Comparison of ENCODE assay signal across 9 mouse cellular contexts in the genomic region with DNA sequence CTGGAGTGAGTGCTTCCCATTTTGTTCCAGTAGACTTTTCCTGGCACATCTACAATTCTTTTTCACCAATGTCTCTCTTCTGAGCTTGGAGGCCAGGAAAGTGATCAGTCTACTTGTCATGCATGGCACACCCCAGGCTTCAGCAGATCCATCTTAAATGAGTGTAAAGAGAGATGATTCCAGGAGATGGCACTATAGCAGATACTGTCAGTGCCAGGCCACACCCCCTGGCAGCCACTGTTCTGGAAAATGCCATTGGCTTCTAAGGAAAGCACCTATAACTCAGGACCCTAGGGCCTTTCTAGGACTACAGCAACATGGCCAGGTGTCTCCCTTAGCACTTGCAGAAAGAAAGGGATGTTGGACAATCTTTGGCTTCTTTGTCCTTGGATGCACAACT. TPM values are rescaled to one million over a fixed set of nuclear protein-coding genes. Genes with fewer than 3 reads are reported as not detected.
DNase-seq lines count a peak whose midpoint lies in the region; ATAC-seq and TF ChIP-seq lines count a peak whose summit lies in the region.
"Had no signal": no experiment of that assay in that cellular context is flagged by ENCODE, and none has a peak within 500 bp of the region (broad histone marks: within the 10 kb centered on the region; RNA-seq: fewer than 3 reads in every experiment).

No protein-coding gene starts in this region.

- 0 out of 2 replicates have a peak, but pooled peaks cover 4% of the 10 kb centered on the region for H3K27me3 ChIP-seq in intestine, postnatal 0 days (replicated peaks; ENCODE audit: control insufficient read depth, insufficient read depth, low read length)
- no peaks in the 10 kb centered on the region for H3K27me3 ChIP-seq in intestine, embryonic 16.5 days (replicated peaks; ENCODE audit: control insufficient read depth, insufficient read depth, low read length)
- H3K27me3 ChIP-seq in CH12.LX (replicated peaks) = no peaks in the 10 kb centered on the region
- H3K27me3 ChIP-seq in hindbrain, embryonic 10.5 days (ENCODE audit: insufficient read depth, poor library complexity, severe bottlenecking) = peaks cover 37% of the 10 kb centered on the region

- no peak for ATAC-seq in intestine, postnatal 0 days
- ATAC-seq in intestine, embryonic 16.5 days = no peak

- dilution Hi-C loops in CH12.LX (cut with MboI; ENCODE audit: extremely low pct_ligation_motif_present, extremely low pct_unique_long_range_greater_than_20kb, low sequenced_read_pairs) = no loop called here

- H3K36me3 ChIP-seq in intestine, postnatal 0 days (ENCODE audit: control insufficient read depth, insufficient read depth) = peaks cover 22% of the 10 kb centered on the region
- H3K36me3 ChIP-seq in intestine, embryonic 16.5 days (ENCODE audit: control insufficient read depth, insufficient read depth, low read length) = no peaks in the 10 kb centered on the region
- peaks cover 74 to 79% of the 10 kb centered on the region in 2 experiments for H3K36me3 ChIP-seq in CH12.LX (replicated peaks in 1 of 2; ENCODE audit: control insufficient read depth in 1 of 2, insufficient read depth in 1 of 2, low read length in 1 of 2)
- no peaks in the 10 kb centered on the region for H3K36me3 ChIP-seq in hindbrain, embryonic 10.5 days
- H3K36me3 ChIP-seq: stomach, embryonic 15.5 days had no signal

- H3K27ac ChIP-seq in intestine, postnatal 0 days (ENCODE audit: low read depth, low read length) = no peak overlapping the region
- no peak overlapping the region for H3K27ac ChIP-seq in intestine, embryonic 16.5 days (ENCODE audit: low read length)
- no peak overlapping the region for H3K27ac ChIP-seq in CH12.LX (ENCODE audit: insufficient read depth, low read depth)
- peak overlapping the region; percentile 51; the same call in 1 of the 2 replicates for H3K27ac ChIP-seq in brown adipose tissue, adult 24 weeks (replicated peaks; ENCODE audit: low read depth, low read length)
- no peak overlapping the region for H3K27ac ChIP-seq in hindbrain, embryonic 10.5 days
- H3K27ac ChIP-seq: stomach, embryonic 15.5 days had no signal

- no peaks in the 10 kb centered on the region for H3K9me3 ChIP-seq in intestine, postnatal 0 days (ENCODE audit: control insufficient read depth)
- H3K9me3 ChIP-seq in intestine, embryonic 16.5 days (ENCODE audit: control insufficient read depth, low read length) = no peaks in the 10 kb centered on the region
- H3K9me3 ChIP-seq in CH12.LX (replicated peaks; ENCODE audit: low read length) = peaks cover 27% of the 10 kb centered on the region
- no peaks in the 10 kb centered on the region for H3K9me3 ChIP-seq in hindbrain, embryonic 10.5 days
- H3K9me3 ChIP-seq: stomach, embryonic 15.5 days had no signal

- peaks cover 60% of the 10 kb centered on the region for H3K79me2 ChIP-seq in CH12.LX (replicated peaks; ENCODE audit: control insufficient read depth, extremely low read depth, insufficient read depth, poor library complexity, severe bottlenecking)

- no peak for TF ChIP-seq EP300 in CH12.LX (IDR thresholded peaks at IDR 0.05; ENCODE audit: low read length)

- no peak overlapping the region for H3K9ac ChIP-seq in intestine, postnatal 0 days (ENCODE audit: low read depth, low read length)
- H3K9ac ChIP-seq in intestine, embryonic 16.5 days (ENCODE audit: low read depth, low read length) = no peak overlapping the region
- H3K9ac ChIP-seq in CH12.LX (ENCODE audit: insufficient read depth, low read depth) = no peak overlapping the region
- H3K9ac ChIP-seq: stomach, embryonic 15.5 days had no signal

- no peak overlapping the region for H3K4me2 ChIP-seq in intestine, postnatal 0 days (replicated peaks; ENCODE audit: low read depth)
- no peak overlapping the region for H3K4me2 ChIP-seq in intestine, embryonic 16.5 days (ENCODE audit: low read depth, low read length)
- no peak overlapping the region for H3K4me2 ChIP-seq in CH12.LX (ENCODE audit: insufficient read depth, low read depth, poor library complexity, severe bottlenecking)
- H3K4me2 ChIP-seq: stomach, embryonic 15.5 days had no signal

- TF ChIP-seq CTCF in intestine, postnatal 0 days (IDR thresholded peaks at IDR 0.05; ENCODE audit: low read depth) = peak; percentile 73
- TF ChIP-seq CTCF in CH12.LX (conservative IDR thresholded peaks at IDR 0.05 in 1 of 2, IDR thresholded peaks at IDR 0.05 in 1 of 2; ENCODE audit: low read depth in 2 of 2, low read length in 2 of 2) = peak in 1 of 2 experiments; percentile 55; a peak in 2 of 4 replicates

- H3K4me1 ChIP-seq in intestine, postnatal 0 days (replicated peaks; ENCODE audit: control insufficient read depth, insufficient read depth, low read length) = peaks cover 11% of the 10 kb centered on the region; the same call in 1 of the 2 replicates
- peaks cover 8% of the 10 kb centered on the region; the same call in 1 of the 2 replicates for H3K4me1 ChIP-seq in intestine, embryonic 16.5 days (ENCODE audit: control insufficient read depth, insufficient read depth, low read length)
- peaks cover 31 to 59% of the 10 kb centered on the region in 2 experiments for H3K4me1 ChIP-seq in CH12.LX (ENCODE audit: control insufficient read depth in 1 of 2, insufficient read depth in 2 of 2)
- H3K4me1 ChIP-seq in brown adipose tissue, adult 24 weeks (ENCODE audit: control insufficient read depth, insufficient read depth, insufficient read length, low read length) = peaks cover 37% of the 10 kb centered on the region
- H3K4me1 ChIP-seq in hindbrain, embryonic 10.5 days (replicated peaks) = peaks cover 28% of the 10 kb centered on the region

- 0 out of 2 replicates have a peak, but pooled peaks have one; percentile 9 for TF ChIP-seq POLR2A in CH12.LX (IDR thresholded peaks at IDR 0.05; ENCODE audit: low read depth, low read length)

- DNase-seq in CH12.LX (ENCODE audit: extremely low read depth) = no peak
- DNase-seq in lung, postnatal 14 days = peak; percentile 32
- DNase-seq in ovary, postnatal 36 days (ENCODE audit: low spot score) = no peak
- DNase-seq in neural tube, embryonic 10.5 days (ENCODE audit: extremely low spot score, low spot score) = no peak
- no peak for DNase-seq in hindbrain, embryonic 10.5 days (ENCODE audit: low spot score)

- H3K4me3 ChIP-seq in intestine, postnatal 0 days (ENCODE audit: low read depth, low read length) = no peak overlapping the region
- H3K4me3 ChIP-seq in intestine, embryonic 16.5 days (ENCODE audit: low read length) = no peak overlapping the region
- H3K4me3 ChIP-seq in CH12.LX (replicated peaks in 1 of 3; ENCODE audit: low read depth in 2 of 3, low read length in 2 of 3, poor library complexity in 1 of 3) = no peak overlapping the region
- no peak overlapping the region for H3K4me3 ChIP-seq in brown adipose tissue, adult 24 weeks (ENCODE audit: insufficient read depth, low read depth, low read length)
- no peak overlapping the region for H3K4me3 ChIP-seq in hindbrain, embryonic 10.5 days
- H3K4me3 ChIP-seq: stomach, embryonic 15.5 days had no signal

- in situ Hi-C loops in CH12.LX (cut with MboI; ENCODE audit: low pct_ligation_motif_present, low pct_unique_long_range_greater_than_20kb, low sequenced_read_pairs) = no loop called here

- TF ChIP-seq RAD21 in CH12.LX (IDR thresholded peaks at IDR 0.05; ENCODE audit: low read depth, low read length) = peak; percentile 47

TF ChIP-seq in CH12.LX, 34 proteins besides CTCF, POLR2A, EP300 and RAD21:
- TF ChIP-seq SMC3 (IDR thresholded peaks at IDR 0.05; ENCODE audit: low read depth, low read length) (peak; percentile 71), USF2 (conservative IDR thresholded peaks at IDR 0.05; ENCODE audit: low read depth, low read length) (no peak)

RNA-seq across cellular contexts. Expression of a gene that starts 4.8 kb away (rescaled TPM):
- polyA plus RNA-seq in intestine, postnatal 0 days (2015; fragmentation: Nextera tagmentation; extraction: Ambion mirVana) = 37.1 and 41.6 TPM in 2 replicates
- polyA plus RNA-seq in intestine, embryonic 16.5 days (2015; fragmentation: Nextera tagmentation; extraction: Ambion mirVana) = 2.7 and 8.0 TPM in 2 replicates
- 112 and 117 TPM in 2 replicates for total RNA-seq in CH12.LX (2012; rRNA removed)
- 69.1 and 69.9 TPM in 2 replicates for total RNA-seq in CH12.LX (2014; rRNA removed)
- polyA plus RNA-seq in CH12.LX (2012; ENCODE audit: insufficient read length, low read depth) = 93.1 and 105 TPM in 2 replicates
- polyA plus RNA-seq in brown adipose tissue, adult 24 weeks (2012; ENCODE audit: insufficient read depth, insufficient read length, missing spikeins) = 1.2 and 1.9 TPM in 2 replicates
- 1.1 and 1.3 TPM in 2 replicates for polyA plus RNA-seq in hindbrain, embryonic 10.5 days (2016; fragmentation: Nextera tagmentation; extraction: Ambion mirVana)

RNA-seq across cellular contexts. Expression of a gene that starts 16.0 kb away (rescaled TPM):
- polyA plus RNA-seq in intestine, postnatal 0 days (2015; fragmentation: Nextera tagmentation; extraction: Ambion mirVana) = 0.21 and 0.22 TPM in 2 replicates
- polyA plus RNA-seq in intestine, embryonic 16.5 days (2015; fragmentation: Nextera tagmentation; extraction: Ambion mirVana) = 0.31 and 0.32 TPM in 2 replicates
- total RNA-seq in CH12.LX (2012; rRNA removed) = 10.9 and 11.7 TPM in 2 replicates
- 3.5 and 4.3 TPM in 2 replicates for total RNA-seq in CH12.LX (2014; rRNA removed)
- polyA plus RNA-seq in CH12.LX (2012; ENCODE audit: insufficient read length, low read depth) = 7.5 and 7.7 TPM in 2 replicates
- 0.24 and 0.58 TPM in 2 replicates for polyA plus RNA-seq in brown adipose tissue, adult 24 weeks (2012; ENCODE audit: insufficient read depth, insufficient read length, missing spikeins)
- 0.15 and 0.17 TPM in 2 replicates for polyA plus RNA-seq in hindbrain, embryonic 10.5 days (2016; fragmentation: Nextera tagmentation; extraction: Ambion mirVana)
